ENCODE assay signal across 9 mouse cellular contexts in the genomic region with DNA sequence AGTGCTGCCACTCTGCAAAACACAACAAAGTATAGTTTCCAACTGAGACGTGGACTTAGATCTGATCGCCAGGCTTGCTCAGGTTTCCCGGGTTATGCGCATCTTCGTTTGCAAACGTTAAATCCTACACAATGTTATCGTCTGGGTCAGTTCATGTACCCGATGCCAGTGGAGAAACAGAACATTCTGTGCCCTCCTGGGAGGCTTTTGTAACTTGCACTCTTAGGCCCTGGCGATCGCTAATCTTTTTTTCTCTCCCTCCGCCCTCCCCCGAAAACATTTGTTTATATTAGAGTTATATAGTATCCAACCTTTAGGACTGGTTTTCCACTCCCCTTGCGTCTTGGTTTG. TPM values are rescaled to one million over a fixed set of nuclear protein-coding genes. Genes with fewer than 3 reads are reported as not detected.
A peak's percentile ranks its signal among the peaks of the same experiment; 100 is the strongest.
DNase-seq lines count a peak whose midpoint lies in the region; ATAC-seq and TF ChIP-seq lines count a peak whose summit lies in the region.
"Had no signal": no experiment of that assay in that cellular context is flagged by ENCODE, and none has a peak within 500 bp of the region (broad histone marks: within the 10 kb centered on the region; RNA-seq: fewer than 3 reads in every experiment).

No protein-coding gene starts in this region.

- WGBS in lung, embryonic 14.5 days: 7% methylated on average over 13 of the region's 13 CpGs
- 9% methylated on average over 13 of the region's 13 CpGs for WGBS in forebrain, embryonic 14.5 days
- WGBS in limb, embryonic 11.5 days: 5% methylated on average over 13 of the region's 13 CpGs
- 12% methylated on average over 13 of the region's 13 CpGs for WGBS in neural tube, embryonic 14.5 days

- peak overlapping the region; percentile 66 for H3K4me2 ChIP-seq in lung, embryonic 14.5 days
- peak overlapping the region; percentile 78 for H3K4me2 ChIP-seq in forebrain, embryonic 14.5 days (ENCODE audit: low read length)
- H3K4me2 ChIP-seq in limb, embryonic 11.5 days (ENCODE audit: low read depth, severe bottlenecking): peak overlapping the region; percentile 65
- H3K4me2 ChIP-seq in neural tube, embryonic 14.5 days (ENCODE audit: low read depth, low read length): peak overlapping the region; percentile 58

- no peak for ATAC-seq in lung, embryonic 14.5 days (ENCODE audit: insufficient read depth)
- ATAC-seq in forebrain, embryonic 14.5 days: no peak
- ATAC-seq in limb, embryonic 11.5 days (ENCODE audit: insufficient number of reproducible peaks, low FRiP score, low TSS enrichment, low read depth): 0 out of 2 replicates have a peak, but pooled peaks have one; percentile 22
- ATAC-seq in neural tube, embryonic 14.5 days (ENCODE audit: low read depth): no peak
- ATAC-seq in frontal cortex, adult (ENCODE audit: low TSS enrichment): no peak

- DNase-seq in lung, embryonic 14.5 days: peak; percentile 12
- DNase-seq in lung, postnatal 25 days (ENCODE audit: low spot score): no peak
- no peak for DNase-seq in forebrain, embryonic 14.5 days (ENCODE audit: low spot score)
- DNase-seq in limb, embryonic 11.5 days (ENCODE audit: low spot score): no peak
- no peak for DNase-seq in cerebellum, adult 9-10 months
- no peak for DNase-seq in cerebellum, postnatal 4 days (ENCODE audit: low spot score in 2 of 2)
- DNase-seq: cerebellum, adult 9-11 months had no signal

- H3K4me3 ChIP-seq in lung, embryonic 14.5 days (ENCODE audit: low read depth, low read length): peak overlapping the region; percentile 52
- H3K4me3 ChIP-seq in forebrain, embryonic 14.5 days (ENCODE audit: low read depth, low read length): peak overlapping the region; percentile 39
- H3K4me3 ChIP-seq in limb, embryonic 11.5 days (ENCODE audit: low read depth, low read length): peak overlapping the region; percentile 36
- H3K4me3 ChIP-seq in neural tube, embryonic 14.5 days (ENCODE audit: low read depth, low read length): peak overlapping the region; percentile 29; the same call in 1 of the 2 replicates

- H3K4me1 ChIP-seq in lung, embryonic 14.5 days (ENCODE audit: insufficient read depth): peaks cover 12% of the 10 kb centered on the region; the same call in 1 of the 2 replicates
- peaks cover 5% of the 10 kb centered on the region; the same call in 1 of the 2 replicates for H3K4me1 ChIP-seq in forebrain, embryonic 14.5 days (ENCODE audit: control insufficient read depth, insufficient read depth, low read length)
- no peaks in the 10 kb centered on the region for H3K4me1 ChIP-seq in limb, embryonic 11.5 days (ENCODE audit: control insufficient read depth, insufficient read depth, low read length)
- peaks cover 6% of the 10 kb centered on the region; the same call in 1 of the 2 replicates for H3K4me1 ChIP-seq in neural tube, embryonic 14.5 days (ENCODE audit: control insufficient read depth, insufficient read depth, low read length)

- H3K36me3 ChIP-seq in lung, embryonic 14.5 days (ENCODE audit: insufficient read depth): no peaks in the 10 kb centered on the region
- H3K36me3 ChIP-seq in forebrain, embryonic 14.5 days (ENCODE audit: control insufficient read depth, insufficient read depth, low read length): no peaks in the 10 kb centered on the region
- H3K36me3 ChIP-seq in limb, embryonic 11.5 days (ENCODE audit: control insufficient read depth, insufficient read depth, low read length): no peaks in the 10 kb centered on the region
- H3K36me3 ChIP-seq in neural tube, embryonic 14.5 days (ENCODE audit: control insufficient read depth, insufficient read depth, low read length): no peaks in the 10 kb centered on the region

- H3K9ac ChIP-seq in lung, embryonic 14.5 days: peak overlapping the region; percentile 32; the same call in 1 of the 2 replicates
- no peak overlapping the region; the same call in 1 of the 2 replicates for H3K9ac ChIP-seq in forebrain, embryonic 14.5 days (ENCODE audit: low read length)
- H3K9ac ChIP-seq in limb, embryonic 11.5 days (ENCODE audit: low read length): no peak overlapping the region
- H3K9ac ChIP-seq in neural tube, embryonic 14.5 days (replicated peaks; ENCODE audit: low read depth, low read length): no peak overlapping the region

- TF ChIP-seq CTCF in lung, embryonic 14.5 days (IDR thresholded peaks at IDR 0.05; ENCODE audit: low read depth): no peak

- H3K27ac ChIP-seq in lung, embryonic 14.5 days (ENCODE audit: low read depth): no peak overlapping the region
- no peak overlapping the region for H3K27ac ChIP-seq in forebrain, embryonic 14.5 days (ENCODE audit: low read depth, low read length)
- H3K27ac ChIP-seq in limb, embryonic 11.5 days (replicated peaks; ENCODE audit: low read depth, low read length): no peak overlapping the region
- no peak overlapping the region for H3K27ac ChIP-seq in neural tube, embryonic 14.5 days (ENCODE audit: low read depth, low read length)

- H3K27me3 ChIP-seq in lung, embryonic 14.5 days (ENCODE audit: insufficient read depth, low read length): peaks cover 38% of the 10 kb centered on the region
- peaks cover 39% of the 10 kb centered on the region for H3K27me3 ChIP-seq in forebrain, embryonic 14.5 days (replicated peaks; ENCODE audit: control insufficient read depth, insufficient read depth, low read length)
- H3K27me3 ChIP-seq in limb, embryonic 11.5 days (ENCODE audit: control insufficient read depth, insufficient read depth, low read length): peaks cover 38% of the 10 kb centered on the region
- H3K27me3 ChIP-seq in neural tube, embryonic 14.5 days (ENCODE audit: control insufficient read depth, insufficient read depth, low read length): peaks cover 39% of the 10 kb centered on the region

- H3K9me3 ChIP-seq in lung, embryonic 14.5 days (ENCODE audit: low read depth, low read length): no peaks in the 10 kb centered on the region
- no peaks in the 10 kb centered on the region for H3K9me3 ChIP-seq in forebrain, embryonic 14.5 days (replicated peaks; ENCODE audit: control insufficient read depth, low read length)
- H3K9me3 ChIP-seq in limb, embryonic 11.5 days (ENCODE audit: control insufficient read depth, low read length): no peaks in the 10 kb centered on the region
- no peaks in the 10 kb centered on the region for H3K9me3 ChIP-seq in neural tube, embryonic 14.5 days (ENCODE audit: control insufficient read depth, low read length)

RNA-seq across cellular contexts. Expression of a gene that starts 0.4 kb away (rescaled TPM):
- polyA plus RNA-seq in lung, embryonic 14.5 days (2014; fragmentation: Nextera tagmentation; extraction: Ambion mirVana): 11.6 and 12.9 TPM in 2 replicates
- 0.67 TPM in 2 replicates for polyA plus RNA-seq in forebrain, embryonic 14.5 days (2014; fragmentation: Nextera tagmentation; extraction: Ambion mirVana)
- polyA plus RNA-seq in limb, embryonic 11.5 days (2014; fragmentation: Nextera tagmentation; extraction: Ambion mirVana): 3.8 and 4.0 TPM in 2 replicates
- 0.31 and 0.33 TPM in 2 replicates for polyA plus RNA-seq in neural tube, embryonic 14.5 days (2014; fragmentation: Nextera tagmentation; extraction: Ambion mirVana)
